Mouse (Mus musculus) left cerebral cortex, adult 8-10 months (tissue): ENCODE measurements at regions not wholly inside any gene's neighbourhood (a gene's known extent, or its start where the extent isn't known, plus 50 kb on each side); places are given as distances from the start of the nearest gene placed in this dataset.

Experiments
- DNase-seq, 2 experiments: peaks; one replicate each; pipeline ENCODE4 v3.0.0; 2022; ENCODE audit warnings: low spot score in 2 of 2

DNA sequence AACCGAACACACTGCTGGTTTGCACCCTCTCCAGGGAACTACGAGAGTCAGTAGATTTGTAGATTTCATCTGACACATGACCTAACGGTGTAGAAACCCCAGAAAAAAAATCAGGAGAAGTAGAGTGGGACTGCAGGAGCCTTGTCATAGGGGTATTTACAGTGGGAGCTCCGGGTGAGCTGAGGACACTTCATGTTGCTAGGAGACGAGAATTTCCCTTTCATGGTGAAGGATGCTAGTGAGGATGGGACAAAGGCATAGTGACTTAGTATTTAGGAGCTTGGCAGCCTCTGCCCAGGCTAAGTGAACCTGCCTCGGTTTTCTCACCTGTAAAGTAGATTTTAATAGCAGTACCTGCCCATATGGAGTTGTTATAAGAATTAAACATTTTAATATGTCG lies 52.8 kb upstream of the Epha4 start:
- no peak for DNase-seq
